In the genomic region with DNA sequence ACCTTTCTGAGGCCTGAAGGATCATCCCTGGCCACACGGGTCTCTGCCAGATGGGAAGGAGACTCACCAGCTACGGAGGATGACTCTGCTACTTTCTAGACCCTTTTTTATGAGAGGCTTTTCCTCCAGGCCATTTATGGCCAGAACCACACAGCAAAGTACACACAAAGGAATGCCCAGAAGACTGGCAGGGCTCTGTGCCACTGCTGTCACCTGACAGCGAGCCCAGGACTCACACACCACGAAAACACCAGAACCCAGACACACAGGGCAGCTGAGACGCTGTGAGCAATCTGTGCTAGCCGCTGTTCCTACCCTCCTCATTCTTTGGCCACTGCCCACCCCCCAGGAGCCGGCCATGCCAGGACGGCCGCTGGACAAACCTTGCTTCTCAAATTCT, we compare ENCODE assay signal across 11 mouse cellular contexts.
DNase-seq lines count a peak whose midpoint lies in the region; ATAC-seq and TF ChIP-seq lines count a peak whose summit lies in the region.
"Had no signal": no experiment of that assay in that cellular context is flagged by ENCODE, and none has a peak within 500 bp of the region (broad histone marks: within the 10 kb centered on the region; RNA-seq: fewer than 3 reads in every experiment).

No protein-coding gene starts in this region.

- H3K4me3 ChIP-seq in heart, embryonic 16.5 days (ENCODE audit: low read length) = no peak overlapping the region
- H3K4me3 ChIP-seq in midbrain, embryonic 14.5 days (replicated peaks; ENCODE audit: low read depth, low read length) = no peak overlapping the region
- H3K4me3 ChIP-seq in midbrain, embryonic 15.5 days = no peak overlapping the region
- no peak overlapping the region for H3K4me3 ChIP-seq in stomach, postnatal 0 days (ENCODE audit: low read depth, low read length)
- H3K4me3 ChIP-seq: liver, embryonic 12.5 days had no signal

- ATAC-seq in heart, embryonic 16.5 days (replicated peaks; ENCODE audit: extremely low read depth, insufficient read depth, low FRiP score) = no peak
- no peak for ATAC-seq in midbrain, embryonic 14.5 days (ENCODE audit: low FRiP score, low TSS enrichment)
- no peak for ATAC-seq in midbrain, embryonic 15.5 days (replicated peaks)
- ATAC-seq in stomach, postnatal 0 days (ENCODE audit: low FRiP score, low TSS enrichment) = no peak
- ATAC-seq: CD4-positive, CD25-positive, alpha-beta regulatory T cell, adult 4 months; liver, embryonic 12.5 days had no signal

- H3K4me1 ChIP-seq in heart, embryonic 16.5 days (ENCODE audit: control insufficient read depth, insufficient read depth, low read length) = peaks cover 9% of the 10 kb centered on the region
- H3K4me1 ChIP-seq in midbrain, embryonic 14.5 days (ENCODE audit: control insufficient read depth, insufficient read depth, low read length) = no peaks in the 10 kb centered on the region
- H3K4me1 ChIP-seq in midbrain, embryonic 15.5 days = no peaks in the 10 kb centered on the region
- H3K4me1 ChIP-seq in stomach, postnatal 0 days (replicated peaks; ENCODE audit: control insufficient read depth, insufficient read depth) = no peaks in the 10 kb centered on the region; the same call in 1 of the 2 replicates
- H3K4me1 ChIP-seq: liver, embryonic 12.5 days had no signal

- intact Hi-C loops in heart, postnatal 25 days (cut with DNase I) = no loop called here

- peak overlapping the region; percentile 26; the same call in 1 of the 2 replicates for H3K9ac ChIP-seq in heart, embryonic 16.5 days (ENCODE audit: low read length)
- no peak overlapping the region for H3K9ac ChIP-seq in midbrain, embryonic 14.5 days (replicated peaks; ENCODE audit: low read length)
- H3K9ac ChIP-seq in midbrain, embryonic 15.5 days = no peak overlapping the region
- 0 out of 2 replicates have a peak overlapping the region, but pooled peaks have one; percentile 2 for H3K9ac ChIP-seq in stomach, postnatal 0 days (ENCODE audit: low read length)
- H3K9ac ChIP-seq: liver, embryonic 12.5 days had no signal

- no peak overlapping the region for H3K4me2 ChIP-seq in heart, embryonic 16.5 days (ENCODE audit: low read depth, low read length)
- H3K4me2 ChIP-seq in midbrain, embryonic 14.5 days (ENCODE audit: low read length) = no peak overlapping the region
- H3K4me2 ChIP-seq in midbrain, embryonic 15.5 days = no peak overlapping the region
- no peak overlapping the region for H3K4me2 ChIP-seq in stomach, postnatal 0 days (replicated peaks; ENCODE audit: low read depth)
- H3K4me2 ChIP-seq: liver, embryonic 12.5 days had no signal

- no peak for DNase-seq in heart, postnatal 25 days (ENCODE audit: low spot score)
- DNase-seq in midbrain, embryonic 14.5 days = no peak
- peak; percentile 61 for DNase-seq in cerebellum, adult 9-10 months
- DNase-seq in stomach, postnatal 0 days (ENCODE audit: low spot score) = no peak
- no peak for DNase-seq in kidney, adult 8-10 months
- DNase-seq: gastrocnemius, postnatal 14 days; kidney, adult 11 months had no signal

- 71% methylated on average over 9 of the region's 9 CpGs for WGBS in heart, embryonic 16.5 days
- 90% methylated on average over 9 of the region's 9 CpGs for WGBS in midbrain, embryonic 14.5 days
- whole genome bisulfite sequencing in midbrain, embryonic 15.5 days = 85% methylated on average over 9 of the region's 9 CpGs
- WGBS in stomach, postnatal 0 days = 84% methylated on average over 9 of the region's 9 CpGs

- H3K9me3 ChIP-seq in heart, embryonic 16.5 days (replicated peaks; ENCODE audit: control insufficient read depth, low read length) = no peaks in the 10 kb centered on the region
- no peaks in the 10 kb centered on the region for H3K9me3 ChIP-seq in midbrain, embryonic 14.5 days (ENCODE audit: control insufficient read depth, low read length)
- H3K9me3 ChIP-seq in midbrain, embryonic 15.5 days = no peaks in the 10 kb centered on the region
- H3K9me3 ChIP-seq in stomach, postnatal 0 days (ENCODE audit: control insufficient read depth, low read length) = no peaks in the 10 kb centered on the region
- H3K9me3 ChIP-seq: liver, embryonic 12.5 days had no signal

- TF ChIP-seq EP300 in stomach, postnatal 0 days (optimal IDR thresholded peaks at IDR 0.05) = no peak

- no peak for TF ChIP-seq CTCF in stomach, postnatal 0 days (IDR thresholded peaks at IDR 0.05; ENCODE audit: low read depth)

- no peaks in the 10 kb centered on the region for H3K36me3 ChIP-seq in heart, embryonic 16.5 days (ENCODE audit: control insufficient read depth, insufficient read depth)
- H3K36me3 ChIP-seq in midbrain, embryonic 14.5 days (ENCODE audit: control insufficient read depth, insufficient read depth, low read length) = peaks cover 8% of the 10 kb centered on the region; the same call in 1 of the 2 replicates
- no peaks in the 10 kb centered on the region for H3K36me3 ChIP-seq in midbrain, embryonic 15.5 days (replicated peaks)
- no peaks in the 10 kb centered on the region for H3K36me3 ChIP-seq in stomach, postnatal 0 days (ENCODE audit: control insufficient read depth, insufficient read depth, low read length)
- H3K36me3 ChIP-seq: liver, embryonic 12.5 days had no signal

- peak overlapping the region; percentile 46 for H3K27ac ChIP-seq in heart, embryonic 16.5 days (ENCODE audit: low read length)
- H3K27ac ChIP-seq in midbrain, embryonic 14.5 days (replicated peaks; ENCODE audit: low read depth, low read length) = 0 out of 2 replicates have a peak overlapping the region, but pooled peaks have one; percentile 8
- H3K27ac ChIP-seq in midbrain, embryonic 15.5 days = no peak overlapping the region
- H3K27ac ChIP-seq in stomach, postnatal 0 days (replicated peaks) = peak overlapping the region; percentile 69; the same call in 1 of the 2 replicates
- H3K27ac ChIP-seq: liver, embryonic 12.5 days had no signal

- H3K27me3 ChIP-seq in heart, embryonic 16.5 days (ENCODE audit: control insufficient read depth, insufficient read depth, low read length) = no peaks in the 10 kb centered on the region
- H3K27me3 ChIP-seq in midbrain, embryonic 14.5 days (ENCODE audit: control insufficient read depth, insufficient read depth, low read length) = no peaks in the 10 kb centered on the region
- H3K27me3 ChIP-seq in midbrain, embryonic 15.5 days (replicated peaks) = no peaks in the 10 kb centered on the region
- H3K27me3 ChIP-seq in stomach, postnatal 0 days (ENCODE audit: control insufficient read depth, insufficient read depth, low read length) = no peaks in the 10 kb centered on the region
- H3K27me3 ChIP-seq: liver, embryonic 12.5 days had no signal

Comparison
In these comparisons a context has a peak if more than half of its experiments do, and no peak if none do; other contexts are left out.
1. H3K9ac ChIP-seq: peak in heart, embryonic 16.5 days (single experiment) and stomach, postnatal 0 days (single experiment); none in midbrain, embryonic 14.5 days (single experiment) and midbrain, embryonic 15.5 days (single experiment).